Mouse (Mus musculus) ES-E14 (cell line): Measurements from ENCODE around the gene Nucks1.

Source experiments
- HCFC1 ChIP-seq: IDR thresholded peaks from 2 replicates; pipeline ENCODE4 v1.6.1; 2012; ENCODE audit warnings: low read length, inconsistent platforms, borderline replicate concordance; ENCODE audit not compliant: insufficient read depth
- ZC3H11A ChIP-seq: IDR thresholded peaks from 2 replicates; pipeline ENCODE4 v1.6.1; 2012; ENCODE audit warnings: low read depth, mild to moderate bottlenecking, inconsistent platforms, low read length, borderline replicate concordance

GRCm38 (mm10) chr1:131941501-131941900 lies 31.2 kb downstream of the Nucks1 start:
- TF ChIP-seq ZC3H11A (no peak), HCFC1 (no peak)
